Mouse (Mus musculus): Measurements from ENCODE around the gene Ciao1.
"Not testable (repeated sequence)": the region's sequence is repeated elsewhere in the genome, so short reads cannot be mapped to it uniquely, and the experiment has no call there.

The Ciao1 gene

DNA sequence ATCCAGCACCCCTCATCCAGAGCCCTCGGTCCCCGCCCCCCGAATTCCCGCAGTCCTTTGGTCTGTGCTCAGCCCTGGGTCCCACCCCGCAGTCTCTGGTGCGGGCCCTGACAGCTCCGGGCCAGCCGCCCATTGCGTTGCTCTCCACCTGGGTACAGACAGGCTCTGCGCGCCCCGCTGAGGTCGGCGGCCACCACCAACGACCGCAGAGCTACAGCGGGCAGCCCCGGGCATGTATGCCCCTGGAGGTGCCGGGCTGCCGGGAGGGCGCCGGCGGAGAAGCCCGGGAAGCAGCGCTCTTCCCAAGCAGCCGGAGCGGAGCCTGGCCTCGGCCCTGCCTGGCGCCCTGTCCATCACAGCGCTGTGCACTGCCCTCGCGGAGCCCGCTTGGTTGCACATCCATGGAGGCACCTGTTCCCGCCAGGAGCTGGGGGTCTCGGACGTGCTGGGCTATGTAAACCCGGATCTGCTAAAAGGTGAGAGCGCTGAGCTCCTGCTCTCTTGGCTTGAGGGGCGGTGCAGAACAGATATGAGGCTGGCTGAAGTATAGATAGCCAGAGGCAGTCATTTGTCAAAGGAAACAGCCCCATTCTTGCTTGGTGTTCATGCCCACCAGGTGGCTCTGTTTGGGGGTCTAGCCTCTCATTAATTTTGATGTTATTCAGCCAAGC is 853 bp upstream of the Ciao1 start:
- DNase-seq = peak; percentile 25

DNA sequence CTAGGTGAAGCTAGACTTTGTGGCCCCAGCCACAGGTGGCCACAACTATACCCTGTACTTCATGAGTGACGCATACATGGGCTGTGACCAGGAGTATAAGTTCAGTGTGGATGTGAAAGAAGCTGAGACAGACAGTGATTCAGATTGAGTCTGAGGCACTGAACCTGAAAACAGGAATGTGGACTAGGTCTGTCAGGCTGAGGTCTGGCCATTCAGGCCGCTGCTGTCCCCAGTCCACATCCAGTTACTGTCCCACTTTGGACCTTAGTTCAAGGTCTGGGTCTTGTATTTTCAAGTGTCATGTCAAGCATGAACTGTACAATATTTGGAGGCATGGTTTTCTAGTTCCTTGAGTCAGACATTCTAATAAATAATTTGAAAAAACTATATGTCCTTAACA is 7.6 kb downstream of the Ciao1 start:
- no peak for DNase-seq

DNA sequence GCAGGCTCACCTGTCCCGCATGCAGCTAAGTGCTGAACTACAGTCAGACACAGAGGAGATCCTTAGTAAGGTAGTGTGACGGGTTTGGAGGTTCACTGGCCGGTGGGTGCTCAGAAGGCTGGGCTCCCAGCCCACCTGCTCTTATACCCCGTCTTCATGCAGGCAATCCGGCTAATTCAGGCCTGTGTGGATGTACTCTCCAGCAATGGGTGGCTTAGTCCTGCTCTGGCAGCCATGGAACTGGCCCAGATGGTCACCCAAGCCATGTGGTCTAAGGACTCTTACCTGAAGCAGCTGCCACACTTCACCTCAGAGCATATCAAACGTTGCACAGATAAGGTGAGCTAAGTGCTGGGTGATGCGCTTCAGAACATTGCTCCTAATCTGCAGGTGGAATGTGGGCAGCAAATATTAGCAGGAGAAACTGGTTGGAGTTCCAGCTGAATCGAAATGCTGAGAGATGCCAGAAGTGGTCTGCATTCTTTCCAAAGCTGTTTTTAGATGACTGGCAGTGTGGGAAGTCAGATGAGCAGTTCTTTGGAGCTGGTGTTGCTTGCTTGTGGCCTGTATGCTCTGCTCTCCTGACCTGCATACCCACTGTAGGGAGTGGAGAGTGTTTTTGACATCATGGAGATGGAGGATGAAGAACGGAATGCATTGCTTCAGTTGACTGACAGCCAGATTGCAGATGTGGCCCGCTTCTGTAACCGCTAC is 9.6 kb downstream of the Ciao1 start:
- DNase-seq = no peak

DNA sequence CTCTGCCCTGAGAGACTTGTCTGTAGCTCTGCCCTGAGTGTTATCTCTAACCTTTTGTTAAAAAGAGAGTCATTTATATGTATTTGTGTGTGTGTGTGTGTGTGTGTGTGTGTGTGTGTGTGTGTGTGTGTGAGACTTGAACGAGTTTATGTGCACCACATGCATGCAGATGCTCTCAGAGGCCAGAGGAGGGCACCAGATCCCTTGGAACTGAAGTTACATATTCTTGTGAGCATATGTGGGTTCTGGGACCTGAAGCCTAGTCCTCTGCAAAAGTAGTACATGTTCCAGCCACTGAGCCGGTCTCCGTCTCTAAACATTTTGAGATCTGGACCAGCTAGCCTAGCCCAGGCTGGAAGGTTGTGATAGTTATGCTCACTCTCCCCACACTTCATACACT is 22.4 kb downstream of the Ciao1 start:
- DNase-seq = no peak

DNA sequence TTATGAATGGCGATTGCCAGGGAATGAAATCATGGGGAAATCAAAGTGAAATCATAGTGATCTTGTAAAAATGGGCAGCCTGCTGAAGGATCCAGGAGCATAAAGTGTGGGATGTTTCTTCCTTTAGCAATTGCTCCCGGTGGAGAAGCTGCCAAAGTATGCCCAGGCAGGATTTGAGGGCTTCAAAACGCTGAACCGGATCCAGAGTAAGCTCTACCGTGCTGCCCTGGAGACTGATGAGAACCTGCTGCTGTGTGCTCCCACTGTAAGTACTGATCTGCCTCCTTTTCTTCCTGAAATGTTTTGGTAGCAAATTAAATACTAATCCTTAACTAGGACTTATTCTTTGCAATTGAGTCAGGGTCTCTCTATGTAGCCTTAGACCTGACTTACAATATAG is 29.9 kb downstream of the Ciao1 start:
- DNase-seq = no peak

DNA sequence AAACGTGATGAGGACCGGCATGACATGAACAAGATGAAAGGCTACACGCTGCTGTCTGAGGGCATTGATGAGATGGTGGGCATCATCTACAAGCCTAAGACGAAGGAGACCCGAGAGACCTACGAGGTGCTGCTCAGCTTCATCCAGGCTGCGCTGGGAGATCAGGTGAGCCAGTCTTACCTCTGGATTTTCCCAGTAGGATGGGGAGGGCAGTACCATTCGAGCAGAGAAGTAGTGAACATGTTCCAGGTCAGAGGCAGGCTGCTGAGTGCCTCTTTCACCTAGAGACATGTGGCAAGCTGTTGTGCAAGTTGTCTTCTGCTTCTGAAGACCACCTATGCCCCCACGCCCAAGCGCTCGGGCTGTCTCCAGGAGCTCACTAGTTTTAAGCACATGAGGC is 36.9 kb downstream of the Ciao1 start:
- DNase-seq = no peak

DNA sequence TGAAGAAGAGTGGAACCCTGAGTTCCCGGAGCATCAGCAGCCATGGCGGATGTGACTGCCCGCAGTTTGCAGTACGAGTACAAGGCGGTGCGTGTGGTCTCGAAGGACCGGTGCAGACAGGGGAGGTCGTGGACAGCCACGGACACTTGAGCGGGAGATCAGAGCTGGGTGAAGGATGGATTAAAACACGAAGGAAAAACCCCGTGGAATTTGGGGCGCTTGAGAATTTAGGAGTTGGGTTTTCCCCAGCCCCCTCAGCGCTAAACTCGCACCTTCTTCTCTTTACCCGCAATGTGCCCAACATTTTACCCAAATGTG is 39.2 kb downstream of the Ciao1 start:
- DNase-seq = no peak

DNA sequence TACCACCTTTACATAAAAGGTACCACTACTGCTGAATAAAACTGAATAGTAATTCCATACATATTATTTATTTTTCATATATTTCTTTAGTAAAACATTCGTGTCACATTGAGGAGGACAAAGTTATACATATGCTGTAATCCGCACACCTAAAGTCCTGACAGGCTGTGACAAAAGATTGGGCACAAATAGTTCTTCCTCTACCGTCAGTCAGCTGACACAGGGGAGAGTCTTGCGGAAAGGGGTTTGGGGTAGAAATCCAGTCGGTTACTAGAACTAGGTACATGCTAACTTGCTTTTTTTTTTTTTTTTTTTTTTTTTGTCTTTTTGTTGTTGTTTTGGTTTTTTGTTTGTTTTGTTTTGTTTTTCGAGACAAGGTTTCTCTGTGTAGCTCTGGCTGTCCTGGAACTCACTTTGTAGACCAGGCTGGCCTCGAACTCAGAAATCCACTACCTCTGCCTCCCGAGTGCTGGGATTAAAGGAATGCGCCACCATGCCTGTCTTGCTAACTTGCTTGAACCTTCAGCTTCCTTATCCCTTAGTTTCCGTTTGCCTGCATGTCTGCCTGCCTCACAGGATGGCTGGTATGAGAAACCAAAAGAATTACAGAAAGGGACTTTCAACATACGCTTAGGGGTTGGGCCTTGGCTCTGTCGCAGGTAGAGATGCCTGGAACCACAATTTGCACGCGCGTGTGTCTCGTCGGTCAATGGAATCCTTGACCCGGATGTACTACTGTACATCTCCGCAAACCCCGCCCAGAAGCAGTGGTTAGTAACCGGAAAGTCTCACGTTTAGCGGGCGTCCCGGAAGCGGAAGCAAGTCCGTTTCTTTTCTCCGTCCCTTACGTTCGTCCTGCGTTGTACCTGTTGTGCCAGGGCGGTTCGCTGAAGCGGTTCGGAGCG is 39.8 kb downstream of the Ciao1 start, which contains the start of the genes 1810024B03Rik and Snrnp200:
TSS of gene 1810024B03Rik (minus strand) at position 734 of the 905 bp plus-strand sequence.
TSS of gene Snrnp200 (plus strand) at position 840 of the 905 bp plus-strand sequence.
- peak; percentile 93 for DNase-seq

DNA sequence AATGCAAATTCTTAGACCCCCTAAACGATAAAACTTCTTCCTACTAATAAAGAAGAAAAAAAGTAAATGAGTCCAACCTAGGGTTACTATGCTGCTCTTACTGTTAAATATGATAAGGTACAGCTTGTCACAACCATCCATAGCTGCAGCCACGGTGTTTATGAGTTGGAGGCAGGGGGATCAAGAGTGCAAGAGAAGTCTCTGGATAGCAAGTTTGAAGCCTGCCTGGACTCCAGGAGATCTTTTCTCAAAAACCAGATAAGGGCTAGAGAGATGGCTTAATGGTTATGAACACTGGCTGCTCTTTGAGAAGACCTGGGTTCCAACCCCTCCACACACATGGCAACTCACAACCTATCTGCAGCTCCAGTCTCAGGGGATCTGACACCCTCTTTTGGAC is 40.7 kb downstream of the Ciao1 start:
- DNase-seq = no peak

DNA sequence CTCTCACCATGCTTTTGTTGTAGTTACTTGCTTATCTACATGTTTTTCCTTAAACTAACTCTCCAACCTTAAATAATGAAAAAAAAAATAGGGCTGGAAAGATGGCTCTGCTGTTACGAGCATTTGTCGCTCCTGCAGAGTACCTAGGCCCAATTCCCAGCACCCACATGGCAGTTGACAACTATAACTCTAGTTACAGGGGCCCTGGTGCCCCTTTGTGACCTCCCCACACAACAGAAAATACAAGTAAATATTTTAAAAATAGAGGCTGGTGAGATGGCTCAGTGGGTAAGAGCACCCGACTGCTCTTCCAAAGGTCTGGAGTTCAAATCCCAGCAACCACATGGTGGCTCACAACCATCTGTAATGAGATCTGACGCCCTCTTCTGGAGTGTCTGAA is 41.7 kb downstream of the Ciao1 start:
- not testable (repeated sequence) for DNase-seq

DNA sequence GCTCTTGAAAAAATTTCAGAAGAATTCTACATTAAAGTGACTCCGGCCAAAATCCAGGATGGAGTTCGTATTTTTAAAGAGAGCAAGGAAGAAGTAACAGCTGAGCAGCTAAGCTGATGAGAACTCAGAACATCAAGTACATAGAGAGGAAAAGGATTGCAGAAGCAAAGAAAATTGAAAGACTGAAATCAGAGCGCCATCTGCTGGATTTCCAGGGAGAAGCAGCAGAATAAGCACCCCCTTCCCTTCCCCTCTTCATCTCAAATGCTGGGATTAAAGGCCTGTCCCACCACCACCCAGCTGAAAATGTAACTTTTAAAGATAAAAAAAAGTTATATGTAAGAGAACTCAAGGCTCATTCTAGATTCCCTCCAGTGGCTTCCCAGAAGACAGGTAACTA is 42.7 kb downstream of the Ciao1 start:
- peak; percentile 72 for DNase-seq
